Mouse (Mus musculus): ENCODE measurements around the gene Slc27a1. TPM values are rescaled to one million over a fixed set of nuclear protein-coding genes. Genes with fewer than 3 reads are reported as not detected.
A peak's percentile ranks its signal among the peaks of the same experiment; 100 is the strongest.

Slc27a1 gene
- polyA plus RNA-seq, 1 experiment = 146 TPM

GRCm38 (mm10) chr8:71543755-71544154, 24.9 kb upstream of the Slc27a1 start:
- DNase-seq = no peak
- 70% methylated on average over 9 of the region's 9 CpGs for WGBS
- Histone ChIP-seq H3K27ac (ENCODE audit: insufficient read depth, low read depth, low read length) (no peak overlapping the region), H3K36me3 (ENCODE audit: control insufficient read depth, insufficient read depth, low read length) (peaks cover 1% of the 10 kb centered on the region), H3K4me3 (ENCODE audit: insufficient read depth, low read depth, low read length) (peak overlapping the region; percentile 72), H3K27me3 (replicated peaks; ENCODE audit: control insufficient read depth, insufficient read depth, low read length) (no peaks in the 10 kb centered on the region), H3K4me1 (ENCODE audit: control insufficient read depth, insufficient read depth, low read length) (peaks cover 8% of the 10 kb centered on the region; the same call in 1 of the 2 replicates)
- TF ChIP-seq CTCF (conservative IDR thresholded peaks at IDR 0.05; ENCODE audit: insufficient read depth, insufficient read length, low read depth, low read length) = no peak
- TF ChIP-seq POLR2A (IDR thresholded peaks at IDR 0.05; ENCODE audit: low read depth, low read length) = no peak

- Histone ChIP-seq H3K27me3 (replicated peaks; ENCODE audit: control insufficient read depth, insufficient read depth, low read length) (no peaks in the 10 kb centered on the region), H3K36me3 (ENCODE audit: control insufficient read depth, insufficient read depth, low read length) (peaks cover 1% of the 10 kb centered on the region), H3K4me1 (ENCODE audit: control insufficient read depth, insufficient read depth, low read length) (peaks cover 8% of the 10 kb centered on the region; the same call in 1 of the 2 replicates), H3K4me3 (ENCODE audit: insufficient read depth, low read depth, low read length) (no peak overlapping the region), H3K27ac (ENCODE audit: insufficient read depth, low read depth, low read length) (no peak overlapping the region)
- 93% methylated on average over 11 of the region's 11 CpGs for WGBS
- no peak for DNase-seq
- no peak for TF ChIP-seq CTCF (conservative IDR thresholded peaks at IDR 0.05; ENCODE audit: insufficient read depth, insufficient read length, low read depth, low read length)
- no peak for TF ChIP-seq POLR2A (IDR thresholded peaks at IDR 0.05; ENCODE audit: low read depth, low read length)
These were observed 23.6 kb upstream of the Slc27a1 start for GRCm38 (mm10) chr8:71545053-71545452.

- no peak overlapping the region for H3K4me3 ChIP-seq (ENCODE audit: insufficient read depth, low read depth, low read length)
- DNase-seq = no peak
- WGBS = 90% methylated on average over 7 of the region's 7 CpGs
- no peak overlapping the region for H3K27ac ChIP-seq (ENCODE audit: insufficient read depth, low read depth, low read length)
- no peaks in the 10 kb centered on the region for H3K27me3 ChIP-seq (replicated peaks; ENCODE audit: control insufficient read depth, insufficient read depth, low read length)
- H3K36me3 ChIP-seq (ENCODE audit: control insufficient read depth, insufficient read depth, low read length) = peaks cover 1% of the 10 kb centered on the region
- no peak for TF ChIP-seq POLR2A (IDR thresholded peaks at IDR 0.05; ENCODE audit: low read depth, low read length)
- peaks cover 8% of the 10 kb centered on the region; the same call in 1 of the 2 replicates for H3K4me1 ChIP-seq (ENCODE audit: control insufficient read depth, insufficient read depth, low read length)
These were observed 21.1 kb upstream of the Slc27a1 start for GRCm38 (mm10) chr8:71547590-71547989.

GRCm38 (mm10) chr8:71550754-71551153, 17.9 kb upstream of the Slc27a1 start:
- no peak for DNase-seq
- TF ChIP-seq CTCF (conservative IDR thresholded peaks at IDR 0.05; ENCODE audit: insufficient read depth, insufficient read length, low read depth, low read length) (no peak), POLR2A (IDR thresholded peaks at IDR 0.05; ENCODE audit: low read depth, low read length) (no peak)
- H3K27me3 ChIP-seq (replicated peaks; ENCODE audit: control insufficient read depth, insufficient read depth, low read length) = no peaks in the 10 kb centered on the region
- H3K27ac ChIP-seq (ENCODE audit: insufficient read depth, low read depth, low read length) = no peak overlapping the region
- no peaks in the 10 kb centered on the region; the same call in none of the 2 replicates for H3K36me3 ChIP-seq (ENCODE audit: control insufficient read depth, insufficient read depth, low read length)
- 70% methylated on average over 7 of the region's 7 CpGs for WGBS
- no peak overlapping the region for H3K4me3 ChIP-seq (ENCODE audit: insufficient read depth, low read depth, low read length)
- no peaks in the 10 kb centered on the region for H3K4me1 ChIP-seq (ENCODE audit: control insufficient read depth, insufficient read depth, low read length)

- TF ChIP-seq CTCF (conservative IDR thresholded peaks at IDR 0.05; ENCODE audit: insufficient read depth, insufficient read length, low read depth, low read length) (no peak), POLR2A (IDR thresholded peaks at IDR 0.05; ENCODE audit: low read depth, low read length) (no peak)
- no peaks in the 10 kb centered on the region for H3K4me1 ChIP-seq (ENCODE audit: control insufficient read depth, insufficient read depth, low read length)
- WGBS = 35% methylated on average over 6 of the region's 6 CpGs
- peak overlapping the region; percentile 61; the same call in 1 of the 2 replicates for H3K27ac ChIP-seq (ENCODE audit: insufficient read depth, low read depth, low read length)
- no peaks in the 10 kb centered on the region for H3K27me3 ChIP-seq (replicated peaks; ENCODE audit: control insufficient read depth, insufficient read depth, low read length)
- H3K4me3 ChIP-seq (ENCODE audit: insufficient read depth, low read depth, low read length) = no peak overlapping the region
- H3K36me3 ChIP-seq (ENCODE audit: control insufficient read depth, insufficient read depth, low read length) = no peaks in the 10 kb centered on the region; the same call in 1 of the 2 replicates
- peak; percentile 32 for DNase-seq
These were observed 15.9 kb upstream of the Slc27a1 start for GRCm38 (mm10) chr8:71552770-71553169.

GRCm38 (mm10) chr8:71554001-71554400, 14.7 kb upstream of the Slc27a1 start:
- Histone ChIP-seq H3K27ac (ENCODE audit: insufficient read depth, low read depth, low read length) (no peak overlapping the region), H3K4me1 (ENCODE audit: control insufficient read depth, insufficient read depth, low read length) (no peaks in the 10 kb centered on the region), H3K36me3 (ENCODE audit: control insufficient read depth, insufficient read depth, low read length) (no peaks in the 10 kb centered on the region), H3K4me3 (ENCODE audit: insufficient read depth, low read depth, low read length) (no peak overlapping the region), H3K27me3 (replicated peaks; ENCODE audit: control insufficient read depth, insufficient read depth, low read length) (no peaks in the 10 kb centered on the region)
- TF ChIP-seq CTCF (conservative IDR thresholded peaks at IDR 0.05; ENCODE audit: insufficient read depth, insufficient read length, low read depth, low read length) = no peak
- TF ChIP-seq POLR2A (IDR thresholded peaks at IDR 0.05; ENCODE audit: low read depth, low read length) = no peak
- WGBS = 81% methylated on average over 6 of the region's 6 CpGs
- no peak for DNase-seq

GRCm38 (mm10) chr8:71554644-71555043, 14.0 kb upstream of the Slc27a1 start:
- H3K27me3 ChIP-seq (replicated peaks; ENCODE audit: control insufficient read depth, insufficient read depth, low read length) = no peaks in the 10 kb centered on the region
- no peaks in the 10 kb centered on the region for H3K4me1 ChIP-seq (ENCODE audit: control insufficient read depth, insufficient read depth, low read length)
- DNase-seq = no peak
- no peak overlapping the region for H3K27ac ChIP-seq (ENCODE audit: insufficient read depth, low read depth, low read length)
- H3K4me3 ChIP-seq (ENCODE audit: insufficient read depth, low read depth, low read length) = no peak overlapping the region
- H3K36me3 ChIP-seq (ENCODE audit: control insufficient read depth, insufficient read depth, low read length) = no peaks in the 10 kb centered on the region
- TF ChIP-seq CTCF (conservative IDR thresholded peaks at IDR 0.05; ENCODE audit: insufficient read depth, insufficient read length, low read depth, low read length) (no peak), POLR2A (IDR thresholded peaks at IDR 0.05; ENCODE audit: low read depth, low read length) (no peak)
- 86% methylated on average over 2 of the region's 2 CpGs for WGBS
